Mouse (Mus musculus): ENCODE data around the gene Cfap73. TPM values are rescaled to one million over a fixed set of nuclear protein-coding genes. Genes with fewer than 3 reads are reported as not detected.
A peak's percentile ranks its signal among the peaks of the same experiment; 100 is the strongest.

The Cfap73 gene
- polyA plus RNA-seq, 1 experiment, result not detected

DNA sequence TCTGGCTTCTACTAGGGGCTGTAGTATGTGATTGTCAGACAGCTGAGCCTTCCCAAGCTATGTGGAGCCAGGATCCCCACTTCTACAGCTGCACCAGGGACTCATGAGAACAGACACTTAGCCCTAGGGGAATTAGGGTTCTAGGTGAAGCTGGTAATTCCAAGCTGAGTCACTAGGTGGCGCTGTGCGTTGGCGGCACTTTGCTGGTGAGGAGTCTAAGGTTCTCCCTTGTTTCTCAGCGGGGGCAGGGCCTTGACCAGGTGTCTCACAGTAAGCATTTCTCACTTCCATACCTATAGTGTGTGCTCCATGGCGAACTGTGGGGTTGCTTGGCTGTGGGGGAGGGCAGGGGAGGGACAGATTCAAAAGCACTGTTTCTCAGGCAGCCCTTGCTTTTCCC lies 14.8 kb downstream of the Cfap73 start:
- 19% methylated on average over 5 of the region's 5 CpGs for WGBS
- peak; percentile 58 to 78 for DNase-seq (ENCODE audit: low read depth in 1 of 2, low spot score in 2 of 2)
- no peak overlapping the region for H3K4me3 ChIP-seq (ENCODE audit: extremely low read depth, insufficient read depth, insufficient read length)

DNA sequence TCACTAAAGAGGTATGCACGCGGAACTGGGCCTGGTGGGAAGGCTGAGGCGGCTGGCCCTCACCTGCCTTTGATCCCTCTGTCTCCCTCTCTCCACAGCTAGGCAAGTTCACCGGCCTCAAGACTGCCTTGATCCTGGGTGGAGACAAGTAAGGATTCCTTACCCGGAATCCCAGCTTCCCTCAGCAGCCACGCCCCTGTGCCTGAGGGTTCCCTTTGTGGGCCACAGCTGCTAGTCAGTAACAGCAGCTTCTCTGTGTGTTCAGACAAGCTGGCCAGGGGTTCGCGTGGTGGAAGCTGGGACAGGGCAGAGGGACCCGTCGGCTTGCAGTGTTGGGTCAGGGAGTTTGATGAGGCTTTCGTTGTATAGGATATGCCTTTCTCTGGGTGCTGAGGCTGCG lies 15.3 kb downstream of the Cfap73 start:
- TF ChIP-seq CTCF (IDR thresholded peaks at IDR 0.05; ENCODE audit: extremely low read depth, insufficient read depth, insufficient read length, insufficient replicate concordance), result no peak
- TF ChIP-seq POLR2A (IDR thresholded peaks at IDR 0.05; ENCODE audit: low read depth, low read length), result no peak
- H3K36me3 ChIP-seq (ENCODE audit: control insufficient read depth, insufficient read depth, low read length), result peaks cover 48% of the 10 kb centered on the region
- no peaks in the 10 kb centered on the region for H3K27me3 ChIP-seq (ENCODE audit: control insufficient read depth, insufficient read depth, low read length)
- H3K4me3 ChIP-seq (ENCODE audit: extremely low read depth, insufficient read depth, insufficient read length), result no peak overlapping the region
- no peak overlapping the region for H3K27ac ChIP-seq (ENCODE audit: insufficient read depth, low read length)
- H3K4me1 ChIP-seq (ENCODE audit: control insufficient read depth, insufficient read depth, insufficient read length), result peaks cover 15% of the 10 kb centered on the region; the same call in 1 of the 2 replicates
- WGBS, result 90% methylated on average over 12 of the region's 12 CpGs
- DNase-seq (ENCODE audit: low read depth in 1 of 2, low spot score in 2 of 2), result no peak

More for the DNA sequence above, 14.8 kb downstream of the Cfap73 start:
- H3K27ac ChIP-seq (ENCODE audit: insufficient read depth, low read length), result no peak overlapping the region
- no peaks in the 10 kb centered on the region for H3K27me3 ChIP-seq (ENCODE audit: control insufficient read depth, insufficient read depth, low read length)
- TF ChIP-seq POLR2A (IDR thresholded peaks at IDR 0.05; ENCODE audit: low read depth, low read length), result no peak
- TF ChIP-seq CTCF (IDR thresholded peaks at IDR 0.05; ENCODE audit: extremely low read depth, insufficient read depth, insufficient read length, insufficient replicate concordance), result peak; percentile 94; the same call in 1 of the 2 replicates
- H3K4me1 ChIP-seq (ENCODE audit: control insufficient read depth, insufficient read depth, insufficient read length), result peaks cover 15% of the 10 kb centered on the region; the same call in 1 of the 2 replicates
- peaks cover 52% of the 10 kb centered on the region for H3K36me3 ChIP-seq (ENCODE audit: control insufficient read depth, insufficient read depth, low read length)

DNA sequence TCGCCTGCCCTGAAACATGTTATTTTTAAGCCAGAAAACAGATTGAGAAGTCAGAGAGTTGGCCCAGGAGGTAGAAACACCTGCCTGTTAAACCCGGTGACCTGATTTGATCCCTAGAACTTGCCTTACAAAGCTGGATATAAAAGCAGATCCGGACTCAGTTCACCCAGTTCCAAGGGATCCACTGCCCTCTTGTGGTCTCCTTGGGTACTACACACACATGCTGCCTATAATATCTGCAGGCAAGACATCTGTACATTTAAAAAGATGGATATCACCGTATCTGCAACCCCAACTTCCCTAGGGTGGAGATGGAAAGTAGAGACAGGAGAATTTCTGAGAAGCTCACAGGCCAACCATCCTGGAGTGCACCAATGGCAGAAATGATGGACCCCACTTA lies 18.1 kb downstream of the Cfap73 start:
- peak in 1 of 2 experiments; percentile 34 for DNase-seq (ENCODE audit: low read depth in 1 of 2, low spot score in 2 of 2)
- H3K27ac ChIP-seq (ENCODE audit: insufficient read depth, low read length), result no peak overlapping the region
- no peak overlapping the region for H3K4me3 ChIP-seq (ENCODE audit: extremely low read depth, insufficient read depth, insufficient read length)
- H3K36me3 ChIP-seq (ENCODE audit: control insufficient read depth, insufficient read depth, low read length), result peaks cover 33% of the 10 kb centered on the region
- no peaks in the 10 kb centered on the region for H3K27me3 ChIP-seq (ENCODE audit: control insufficient read depth, insufficient read depth, low read length)
- 94% methylated on average over 4 of the region's 4 CpGs for WGBS
- TF ChIP-seq POLR2A (IDR thresholded peaks at IDR 0.05; ENCODE audit: low read depth, low read length) (no peak), CTCF (IDR thresholded peaks at IDR 0.05; ENCODE audit: extremely low read depth, insufficient read depth, insufficient read length, insufficient replicate concordance) (no peak)
- peaks cover 2% of the 10 kb centered on the region; the same call in 1 of the 2 replicates for H3K4me1 ChIP-seq (ENCODE audit: control insufficient read depth, insufficient read depth, insufficient read length)

DNA sequence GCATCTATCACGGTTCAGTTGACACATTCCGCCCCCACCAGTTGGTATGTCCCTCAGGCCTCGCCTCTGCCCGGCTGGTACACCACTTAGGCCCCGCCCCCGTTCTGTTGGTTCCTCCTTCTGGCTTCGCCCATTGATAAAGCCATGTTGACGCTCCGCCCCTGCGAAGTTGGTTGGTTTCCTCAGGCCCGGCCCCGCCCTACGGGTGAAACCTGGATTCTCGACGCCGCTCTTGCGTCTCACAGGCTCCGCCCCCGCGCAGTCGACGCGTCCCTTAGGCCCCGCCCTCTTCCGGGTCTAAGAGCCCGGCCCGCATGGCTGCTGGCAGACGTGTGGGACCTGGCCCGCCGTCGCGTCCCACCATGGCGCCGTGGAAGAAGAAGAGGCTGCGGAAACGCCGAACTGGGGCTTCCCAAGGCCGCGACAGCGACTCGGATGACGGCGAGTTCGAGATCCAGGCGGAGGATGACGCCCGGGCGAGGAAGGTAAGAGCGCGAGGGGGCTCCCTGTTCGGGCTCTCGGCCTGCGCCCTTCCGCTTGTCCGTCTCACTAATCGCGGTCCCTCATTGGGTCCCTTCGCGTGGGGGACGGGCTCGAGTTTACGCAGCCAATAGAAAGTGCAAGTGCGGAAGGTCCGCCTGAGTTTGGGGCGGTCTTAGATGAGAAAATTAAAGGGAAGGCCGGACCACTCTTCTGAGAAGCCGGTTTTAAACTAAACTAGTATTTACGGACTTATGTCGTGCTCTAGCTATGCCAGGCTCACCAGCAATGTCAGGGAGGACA lies 21.0 kb downstream of the Cfap73 start:
- peak; percentile 92 for TF ChIP-seq POLR2A (IDR thresholded peaks at IDR 0.05; ENCODE audit: low read depth, low read length)
- no peak for TF ChIP-seq CTCF (IDR thresholded peaks at IDR 0.05; ENCODE audit: extremely low read depth, insufficient read depth, insufficient read length, insufficient replicate concordance)
- under 1% methylated on average over 69 of the region's 69 CpGs for WGBS

DNA sequence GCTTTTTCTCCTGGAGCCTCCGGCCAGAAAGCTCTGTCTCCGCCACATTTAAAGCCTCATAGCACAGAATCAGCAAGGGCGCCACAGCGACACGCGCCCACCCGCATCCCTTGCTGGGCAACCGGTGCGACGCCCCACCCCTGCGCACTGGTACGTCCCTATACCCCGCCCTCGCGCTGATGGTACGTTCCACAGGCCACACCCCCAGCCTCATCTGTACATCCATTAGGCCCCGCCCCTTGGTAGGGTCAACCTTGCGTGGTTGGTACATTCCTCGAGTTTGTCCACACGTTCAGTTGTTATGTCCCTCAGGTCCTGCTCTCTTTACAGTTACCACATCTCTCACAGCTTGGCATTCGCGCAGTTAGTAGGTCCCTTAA lies 21.6 kb downstream of the Cfap73 start, which contains the start of the genes Rita1 and Ddx54:
TSS of gene Rita1 (minus strand) at position 148 of the 380 bp plus-strand sequence.
TSS of gene Ddx54 (plus strand) at position 298 of the 380 bp plus-strand sequence.
- Histone ChIP-seq H3K27ac (ENCODE audit: insufficient read depth, low read length) (peak within 1 kb of the TSS; percentile 98), H3K4me3 (ENCODE audit: extremely low read depth, insufficient read depth, insufficient read length) (peak within 1 kb of the TSS; percentile 88), H3K27me3 (ENCODE audit: control insufficient read depth, insufficient read depth, low read length) (no peaks in the 10 kb centered on the region), H3K4me1 (ENCODE audit: control insufficient read depth, insufficient read depth, insufficient read length) (no peaks in the 10 kb centered on the region; the same call in 1 of the 2 replicates), H3K36me3 (ENCODE audit: control insufficient read depth, insufficient read depth, low read length) (peaks cover 7% of the 10 kb centered on the region)
- under 1% methylated on average over 22 of the region's 22 CpGs for WGBS
- peak in 1 of 2 experiments; percentile 95 for DNase-seq (ENCODE audit: low read depth in 1 of 2, low spot score in 2 of 2)
- no peak for TF ChIP-seq POLR2A (IDR thresholded peaks at IDR 0.05; ENCODE audit: low read depth, low read length)
- TF ChIP-seq CTCF (IDR thresholded peaks at IDR 0.05; ENCODE audit: extremely low read depth, insufficient read depth, insufficient read length, insufficient replicate concordance), result no peak

More for the DNA sequence above, 21.0 kb downstream of the Cfap73 start:
- no peaks in the 10 kb centered on the region; the same call in 1 of the 2 replicates for H3K4me1 ChIP-seq (ENCODE audit: control insufficient read depth, insufficient read depth, insufficient read length)
- peak overlapping the region; percentile 98 for H3K27ac ChIP-seq (ENCODE audit: insufficient read depth, low read length)
- H3K27me3 ChIP-seq (ENCODE audit: control insufficient read depth, insufficient read depth, low read length), result no peaks in the 10 kb centered on the region
- DNase-seq (ENCODE audit: low read depth in 1 of 2, low spot score in 2 of 2), result peak; percentile 100
- peak overlapping the region; percentile 88 for H3K4me3 ChIP-seq (ENCODE audit: extremely low read depth, insufficient read depth, insufficient read length)
- H3K36me3 ChIP-seq (ENCODE audit: control insufficient read depth, insufficient read depth, low read length), result peaks cover 11% of the 10 kb centered on the region

DNA sequence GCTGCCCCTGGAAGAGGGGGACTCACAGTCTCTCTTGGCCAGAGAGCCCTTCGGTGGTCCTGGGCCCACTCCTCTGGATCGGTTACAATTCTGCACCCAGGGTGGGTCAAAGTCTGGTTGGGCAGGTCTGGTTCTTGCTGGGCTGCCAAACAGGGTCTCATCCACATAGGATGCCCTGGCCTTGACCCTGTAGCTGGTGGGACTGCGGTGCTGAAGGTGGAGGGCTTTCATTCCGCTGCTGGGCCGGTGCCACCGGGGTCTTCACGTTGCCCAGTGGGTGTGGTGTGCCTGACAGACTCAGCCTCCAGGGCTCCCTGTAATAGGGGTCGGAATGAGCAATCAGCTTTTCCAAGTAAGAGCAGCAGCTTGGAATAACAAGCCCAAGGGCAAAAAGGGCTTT lies 22.6 kb downstream of the Cfap73 start:
- H3K27ac ChIP-seq (ENCODE audit: insufficient read depth, low read length), result no peak overlapping the region
- H3K4me1 ChIP-seq (ENCODE audit: control insufficient read depth, insufficient read depth, insufficient read length), result no peaks in the 10 kb centered on the region; the same call in 1 of the 2 replicates
- no peaks in the 10 kb centered on the region for H3K27me3 ChIP-seq (ENCODE audit: control insufficient read depth, insufficient read depth, low read length)
- no peak for TF ChIP-seq POLR2A (IDR thresholded peaks at IDR 0.05; ENCODE audit: low read depth, low read length)
- no peak for TF ChIP-seq CTCF (IDR thresholded peaks at IDR 0.05; ENCODE audit: extremely low read depth, insufficient read depth, insufficient read length, insufficient replicate concordance)
- DNase-seq (ENCODE audit: low read depth in 1 of 2, low spot score in 2 of 2), result no peak
- no peak overlapping the region for H3K4me3 ChIP-seq (ENCODE audit: extremely low read depth, insufficient read depth, insufficient read length)
- H3K36me3 ChIP-seq (ENCODE audit: control insufficient read depth, insufficient read depth, low read length), result no peaks in the 10 kb centered on the region; the same call in 1 of the 2 replicates
- 82% methylated on average over 8 of the region's 8 CpGs for WGBS
